Mouse (Mus musculus) forebrain, postnatal 0 days (tissue): ENCODE measurements around the gene Alg9. TPM values are rescaled to one million over a fixed set of nuclear protein-coding genes. Genes with fewer than 3 reads are reported as not detected.
"Not testable (repeated sequence)": the region's sequence is repeated elsewhere in the genome, so short reads cannot be mapped to it uniquely, and the experiment has no call there.

Experiments
- ATAC-seq: fragments of 200-750 bp; cut with Nextera tagmentation; 2 replicates; pipeline ENCODE4 v1.8.0; 2017; ENCODE audit warnings: mild to moderate bottlenecking, moderate library complexity
- DNase-seq: peaks from one replicate; pipeline ENCODE4 v3.0.0-alpha.2; 2015
- H3K27ac ChIP-seq: fragments of 300-500 bp; sonication (generic); 2 replicates; pipeline ENCODE4 v1.5.1; 2014; ENCODE audit warnings: low read depth, mild to moderate bottlenecking, antibody characterized with exemption, low read length, moderate library complexity, mixed read lengths
- H3K27me3 ChIP-seq: fragments of 300-500 bp; sonication (generic); 2 replicates; pipeline ENCODE4 v1.6.1; 2014; ENCODE audit warnings: mild to moderate bottlenecking, low read length, mixed read lengths; ENCODE audit not compliant: insufficient read depth
- H3K36me3 ChIP-seq: fragments of 300-500 bp; sonication (generic); 2 replicates; pipeline ENCODE4 v1.6.1; 2014; ENCODE audit warnings: mild to moderate bottlenecking, moderate library complexity; ENCODE audit not compliant: insufficient read depth
- H3K4me1 ChIP-seq: fragments of 300-500 bp; sonication (generic); 2 replicates; pipeline ENCODE4 v1.6.1; 2014; ENCODE audit warnings: antibody characterized with exemption; ENCODE audit not compliant: insufficient read depth
- H3K4me2 ChIP-seq: fragments of 300-500 bp; sonication (generic); 2 replicates; pipeline ENCODE4 v1.6.1; 2014; ENCODE audit warnings: low read depth, mild to moderate bottlenecking, moderate library complexity
- H3K4me3 ChIP-seq: fragments of 300-500 bp; sonication (generic); 2 replicates; pipeline ENCODE4 v1.5.1; 2014; ENCODE audit warnings: low read depth, low read length, mixed read lengths
- H3K9ac ChIP-seq: fragments of 300-500 bp; sonication (generic); 2 replicates; pipeline ENCODE4 v1.6.1; 2014; ENCODE audit warnings: mild to moderate bottlenecking
- H3K9me3 ChIP-seq: fragments of 300-500 bp; sonication (generic); 2 replicates; pipeline ENCODE4 v1.6.1; 2016; ENCODE audit warnings: low read length
- CTCF ChIP-seq: sonication (generic); IDR thresholded peaks from 2 replicates; pipeline ENCODE4 v1.5.1; 2016; ENCODE audit warnings: antibody characterized with exemption, control low read depth, low read depth
- WGBS: fragments of 180-500 bp; shearing (Covaris S2); extraction: QIAGEN DNeasy Blood & Tissue Kit; methylation state at CpG from one replicate; pipeline ENCODE4 v1.1.7; 2014; 5-methylcytosine and 5-hydroxymethylcytosine counted together
- polyA plus RNA-seq: library from polyadenylated mRNA; unstranded; fragments of >200 nt; fragmentation: Nextera tagmentation; extraction: Ambion mirVana; gene quantifications from 2 replicates; pipeline ENCODE4 v1.2.1, GENCODE M21; 2015
- total RNA-seq: library from RNA; depleted of rRNA; stranded (reverse); fragments of >200 nt; gene quantifications from 2 replicates; pipeline ENCODE4 v1.2.3, GENCODE M21; 2014

Gene Alg9
- total and polyA plus RNA-seq, 2 experiments from 2014 or later = 53.7 to 74.2 TPM

GRCm38 (mm10) chr9:50831514-50831913, 56.7 kb downstream of the Alg9 start:
- no peaks in the 10 kb centered on the region for H3K4me1 ChIP-seq
- 92% methylated on average over 5 of the region's 5 CpGs for WGBS
- H3K4me2 ChIP-seq = no peak overlapping the region
- H3K27me3 ChIP-seq = no peaks in the 10 kb centered on the region
- DNase-seq (no peak), ATAC-seq (no peak)
- H3K27ac ChIP-seq = no peak overlapping the region
- H3K4me3 ChIP-seq = no peak overlapping the region
- TF ChIP-seq CTCF = no peak
- peaks cover 12% of the 10 kb centered on the region; the same call in 1 of the 2 replicates for H3K36me3 ChIP-seq
- no peaks in the 10 kb centered on the region for H3K9me3 ChIP-seq
- no peak overlapping the region for H3K9ac ChIP-seq

GRCm38 (mm10) chr9:50832162-50832561, 57.3 kb downstream of the Alg9 start:
- H3K27ac ChIP-seq = no peak overlapping the region
- DNase-seq (no peak), ATAC-seq (no peak)
- peaks cover 12% of the 10 kb centered on the region; the same call in 1 of the 2 replicates for H3K36me3 ChIP-seq
- WGBS = 97% methylated on average over 4 of the region's 4 CpGs
- no peak overlapping the region for H3K4me2 ChIP-seq
- H3K4me3 ChIP-seq = no peak overlapping the region
- H3K9me3 ChIP-seq = no peaks in the 10 kb centered on the region
- no peak overlapping the region for H3K9ac ChIP-seq
- TF ChIP-seq CTCF = no peak
- H3K27me3 ChIP-seq = no peaks in the 10 kb centered on the region
- no peaks in the 10 kb centered on the region for H3K4me1 ChIP-seq

- ATAC-seq, H3K27ac ChIP-seq, H3K4me3 ChIP-seq, DNase-seq, H3K9ac ChIP-seq, H3K27me3 ChIP-seq, H3K9me3 ChIP-seq, H3K4me1 ChIP-seq, H3K4me2 ChIP-seq: not testable (repeated sequence)
- H3K36me3 ChIP-seq = peaks cover 12% of the 10 kb centered on the region; the same call in 1 of the 2 replicates
- WGBS = 98% methylated on average over 2 of the region's 2 CpGs
These were observed 57.8 kb downstream of the Alg9 start for GRCm38 (mm10) chr9:50832582-50832981.

- DNase-seq (no peak), ATAC-seq (no peak)
- Histone ChIP-seq H3K9me3 (no peaks in the 10 kb centered on the region), H3K27me3 (no peaks in the 10 kb centered on the region), H3K9ac (no peak overlapping the region), H3K4me1 (no peaks in the 10 kb centered on the region), H3K4me3 (no peak overlapping the region), H3K4me2 (no peak overlapping the region), H3K36me3 (peaks cover 12% of the 10 kb centered on the region; the same call in 1 of the 2 replicates), H3K27ac (no peak overlapping the region)
- 82% methylated on average over 8 of the region's 8 CpGs for WGBS
- no peak for TF ChIP-seq CTCF
These were observed 59.0 kb downstream of the Alg9 start for GRCm38 (mm10) chr9:50833786-50834185.

GRCm38 (mm10) chr9:50835068-50835705, 60.4 kb downstream of the Alg9 start:
- Histone ChIP-seq H3K9me3 (no peaks in the 10 kb centered on the region), H3K27ac (no peak overlapping the region), H3K4me1 (no peaks in the 10 kb centered on the region), H3K4me2 (no peak overlapping the region), H3K36me3 (peaks cover 12% of the 10 kb centered on the region; the same call in 1 of the 2 replicates), H3K27me3 (no peaks in the 10 kb centered on the region), H3K9ac (no peak overlapping the region), H3K4me3 (no peak overlapping the region)
- DNase-seq (no peak), ATAC-seq (no peak)
- no peak for TF ChIP-seq CTCF
- WGBS = 92% methylated on average over 10 of the region's 10 CpGs

GRCm38 (mm10) chr9:50836097-50836496, 61.3 kb downstream of the Alg9 start:
- WGBS = 91% methylated on average over 4 of the region's 4 CpGs

GRCm38 (mm10) chr9:50841079-50841789, 66.4 kb downstream of the Alg9 start:
- no peak for DNase-seq
- no peak overlapping the region for H3K27ac ChIP-seq
- H3K4me1 ChIP-seq = no peaks in the 10 kb centered on the region
- peaks cover 26% of the 10 kb centered on the region for H3K36me3 ChIP-seq
- H3K27me3 ChIP-seq = no peaks in the 10 kb centered on the region
- 84% methylated on average over 13 of the region's 13 CpGs for WGBS
- no peak overlapping the region for H3K4me3 ChIP-seq
- no peak overlapping the region for H3K4me2 ChIP-seq
- TF ChIP-seq CTCF = no peak
- no peak for ATAC-seq
- H3K9me3 ChIP-seq = no peaks in the 10 kb centered on the region
- H3K9ac ChIP-seq = no peak overlapping the region

More at GRCm38 (mm10) chr9:50836097-50836496, 61.3 kb downstream of the Alg9 start:
- Histone ChIP-seq H3K9me3 (no peaks in the 10 kb centered on the region), H3K4me2 (no peak overlapping the region), H3K4me3 (no peak overlapping the region), H3K27ac (no peak overlapping the region), H3K4me1 (no peaks in the 10 kb centered on the region), H3K27me3 (no peaks in the 10 kb centered on the region), H3K36me3 (peaks cover 12% of the 10 kb centered on the region; the same call in 1 of the 2 replicates), H3K9ac (no peak overlapping the region)
- DNase-seq (no peak), ATAC-seq (no peak)
- no peak for TF ChIP-seq CTCF
